Mouse (Mus musculus) lung, adult 2 months (tissue): Measurements from ENCODE around the gene Med20. TPM values are rescaled to one million over a fixed set of nuclear protein-coding genes. Genes with fewer than 3 reads are reported as not detected.
A peak's percentile ranks its signal among the peaks of the same experiment; 100 is the strongest.

ENCODE experiments used
- DNase-seq: peaks from one replicate; pipeline ENCODE4 v3.0.0; 2022
- H3K4me1 ChIP-seq: fragments of 200-500 bp; 2 replicates; pipeline ENCODE4 v1.6.1; 2011; ENCODE audit warnings: low read length; ENCODE audit not compliant: control insufficient read depth, insufficient read depth
- H3K4me3 ChIP-seq: fragments of 200-500 bp; replicated peaks from 2 replicates; pipeline ENCODE3; 2011; ENCODE audit warnings: low read depth, mild to moderate bottlenecking, control low read depth, low read length; ENCODE audit errors: extremely low read depth
- CTCF ChIP-seq: fragments of 200-500 bp; IDR thresholded peaks from 2 replicates; pipeline ENCODE4 v1.5.1; 2011; ENCODE audit warnings: mild to moderate bottlenecking, low read length, control low read depth; ENCODE audit not compliant: insufficient read depth
- POLR2A ChIP-seq: fragments of 200-500 bp; IDR thresholded peaks from 2 replicates; pipeline ENCODE4 v1.6.1; 2011; ENCODE audit warnings: low read depth, mild to moderate bottlenecking, control low read depth, low read length, borderline replicate concordance; ENCODE audit errors: extremely low read depth
- WGBS: fragments of 180-500 bp; shearing (Covaris S2); methylation state at CpG from one replicate; pipeline ENCODE4 v1.1.7; 2018; 5-methylcytosine and 5-hydroxymethylcytosine counted together
- polyA plus RNA-seq: library from polyadenylated mRNA; depleted of rRNA; stranded (reverse); fragments of >200 nt; gene quantifications from 2 replicates; pipeline ENCODE4 v1.2.3, GENCODE M21; 2012

Gene Med20
- polyA plus RNA-seq, 1 experiment: 27.3 TPM

DNA sequence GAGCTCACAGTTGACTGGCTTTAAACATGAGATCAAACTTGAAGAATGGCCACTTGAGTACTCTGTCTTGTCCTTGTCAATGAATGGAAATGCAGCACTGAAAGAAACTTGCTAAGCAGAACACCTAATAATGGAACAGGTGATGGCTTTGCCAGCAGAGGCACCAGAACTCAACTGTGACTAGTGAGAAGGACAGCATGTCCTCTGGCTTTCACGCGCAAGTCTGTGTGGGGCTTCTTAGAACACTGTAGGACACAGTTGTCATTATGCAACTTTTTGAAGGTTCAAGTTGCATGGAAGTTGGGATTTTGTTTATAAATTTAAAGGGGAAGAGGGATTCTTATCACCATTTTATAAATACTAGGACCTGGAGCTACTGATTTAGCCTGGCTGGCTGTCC is 13.7 kb downstream of the Med20 start:
- Histone ChIP-seq H3K4me1 (peaks cover 4% of the 10 kb centered on the region; the same call in 1 of the 2 replicates), H3K4me3 (no peak overlapping the region)
- DNase-seq: no peak
- no peak for TF ChIP-seq POLR2A
- no peak for TF ChIP-seq CTCF
- WGBS: 92% methylated on average over 2 of the region's 2 CpGs

- peaks cover 7% of the 10 kb centered on the region; the same call in 1 of the 2 replicates for H3K4me1 ChIP-seq
- TF ChIP-seq CTCF: no peak
- TF ChIP-seq POLR2A: no peak
- 79% methylated on average over 5 of the region's 5 CpGs for WGBS
- DNase-seq: no peak
- H3K4me3 ChIP-seq: no peak overlapping the region
Observed at GRCm38 (mm10) chr17:47626031-47626430, 14.6 kb downstream of the Med20 start.

GRCm38 (mm10) chr17:47627791-47628190 is 16.4 kb downstream of the Med20 start:
- TF ChIP-seq CTCF (no peak), POLR2A (no peak)
- peaks cover 7% of the 10 kb centered on the region; the same call in 1 of the 2 replicates for H3K4me1 ChIP-seq
- DNase-seq: no peak
- no peak overlapping the region for H3K4me3 ChIP-seq
- WGBS: 68% methylated on average over 2 of the region's 2 CpGs

DNA sequence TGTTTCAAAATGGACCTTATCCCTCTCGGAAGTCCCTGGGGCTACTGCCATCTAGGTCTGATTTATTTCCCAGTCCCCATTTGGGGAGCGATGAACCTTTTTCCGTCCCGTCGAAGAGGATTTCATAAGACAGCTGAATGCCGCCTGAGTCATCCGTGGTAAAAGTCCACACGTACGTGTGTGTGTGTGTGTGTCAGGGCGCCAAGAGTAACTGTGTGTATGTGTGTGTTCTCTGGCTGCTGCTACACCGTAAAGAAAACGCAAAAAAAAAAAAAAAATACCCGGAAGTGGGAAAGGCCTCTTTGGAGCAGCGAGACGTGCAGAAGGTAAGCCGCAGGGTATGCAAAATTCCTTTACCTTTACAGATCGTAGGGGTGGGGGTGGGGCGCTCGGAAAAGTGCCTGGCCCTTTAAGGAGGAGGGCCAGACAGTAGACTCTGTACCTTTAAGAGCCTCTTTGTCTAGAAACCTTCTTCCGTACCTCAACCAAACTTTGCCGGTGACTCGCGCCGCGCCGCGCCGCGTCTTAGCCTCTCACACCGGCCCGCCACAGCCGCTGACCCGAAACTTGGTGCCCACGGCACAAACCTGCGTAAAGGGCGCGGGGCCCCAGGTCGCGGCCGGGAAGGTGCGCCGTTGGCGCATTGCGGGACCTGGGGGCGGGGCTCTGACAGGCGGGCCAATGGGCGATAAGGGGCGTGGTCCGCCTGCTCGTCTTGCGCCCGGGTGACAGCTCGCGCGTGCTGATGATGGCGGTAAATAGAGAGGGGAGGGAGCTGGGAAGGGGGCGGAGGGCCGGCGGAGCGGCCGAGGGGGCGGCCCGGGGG is 17.7 kb downstream of the Med20 start:
- TF ChIP-seq POLR2A: 0 out of 2 replicates have a peak, but pooled peaks have one; percentile 8
- TF ChIP-seq CTCF: no peak
- Histone ChIP-seq H3K4me1 (peaks cover 7% of the 10 kb centered on the region; the same call in 1 of the 2 replicates), H3K4me3 (peak overlapping the region; percentile 92)
- under 1% methylated on average over 63 of the region's 63 CpGs for WGBS
- DNase-seq: peak; percentile 93

DNA sequence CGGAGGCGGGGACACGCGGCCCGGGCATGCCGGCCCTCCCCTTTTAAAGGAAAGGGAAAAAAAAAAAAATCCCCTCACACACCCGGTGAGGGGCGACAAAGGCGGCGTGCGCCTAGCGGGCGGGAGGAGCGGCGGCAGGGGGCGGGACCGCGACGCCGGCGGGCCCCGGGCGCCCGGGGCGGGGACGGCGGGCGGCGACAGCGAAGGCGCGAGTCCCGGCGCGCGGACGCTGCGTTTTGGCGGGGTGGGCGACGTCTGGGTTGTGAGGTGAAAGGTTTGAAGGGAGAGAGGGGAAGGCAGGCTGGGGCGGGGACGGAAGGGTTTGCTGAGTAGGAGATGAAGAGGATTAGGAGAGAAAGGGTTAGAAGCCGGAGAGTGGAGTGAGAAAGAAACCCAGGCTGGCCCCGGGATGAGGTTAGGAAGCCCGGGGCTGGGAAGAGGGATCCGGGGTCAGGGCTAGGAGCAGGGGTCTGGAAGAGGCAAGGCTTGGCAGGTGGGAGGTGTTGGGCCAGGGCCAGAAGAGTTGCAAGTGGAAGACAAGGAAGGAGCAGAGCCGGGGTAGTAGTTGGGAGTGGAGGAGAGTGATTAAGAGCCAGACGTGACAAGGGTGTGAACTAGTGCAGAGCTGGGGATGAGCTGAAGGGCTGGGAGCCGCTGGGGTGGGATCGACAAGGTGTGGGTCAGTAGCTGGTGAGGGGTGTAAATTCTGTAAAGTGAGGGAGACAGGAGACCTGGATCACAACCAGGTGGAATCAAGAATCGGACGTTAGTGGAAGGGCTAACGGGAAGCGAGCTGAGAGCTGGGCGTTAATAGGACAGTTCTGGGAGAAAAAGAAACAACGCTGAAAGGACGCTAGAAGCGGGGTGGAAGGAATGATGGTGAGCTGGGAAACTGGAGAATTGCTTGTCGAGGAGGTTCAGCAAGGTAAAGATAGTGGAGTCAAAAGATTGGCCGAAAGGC is 18.6 kb downstream of the Med20 start:
- DNase-seq: peak; percentile 44
- Histone ChIP-seq H3K4me3 (peak overlapping the region; percentile 92), H3K4me1 (peaks cover 7% of the 10 kb centered on the region; the same call in 1 of the 2 replicates)
- under 1% methylated on average over 61 of the region's 61 CpGs for WGBS
- no peak for TF ChIP-seq CTCF
- no peak for TF ChIP-seq POLR2A

GRCm38 (mm10) chr17:47630678-47631065 is 19.3 kb downstream of the Med20 start, which contains the start of gene Usp49:
Gene Usp49 (plus strand): TSS chr17:47630690.
- 2% methylated on average over 3 of the region's 3 CpGs for WGBS
- no peak for DNase-seq
- peaks cover 7% of the 10 kb centered on the region; the same call in 1 of the 2 replicates for H3K4me1 ChIP-seq
- H3K4me3 ChIP-seq: peak within 1 kb of the TSS; percentile 92
- TF ChIP-seq POLR2A (no peak), CTCF (no peak)

GRCm38 (mm10) chr17:47632181-47632840 is 20.9 kb downstream of the Med20 start:
- H3K4me1 ChIP-seq: peaks cover 7% of the 10 kb centered on the region; the same call in 1 of the 2 replicates
- DNase-seq: no peak
- no peak overlapping the region for H3K4me3 ChIP-seq
- 69% methylated on average over 4 of the region's 4 CpGs for WGBS
- TF ChIP-seq CTCF (no peak), POLR2A (no peak)

- no peak for DNase-seq
- TF ChIP-seq CTCF (no peak), POLR2A (no peak)
- Histone ChIP-seq H3K4me3 (no peak overlapping the region), H3K4me1 (0 out of 2 replicates have a peak, but pooled peaks cover 3% of the 10 kb centered on the region)
- WGBS: 75% methylated on average over 7 of the region's 7 CpGs
Observed at GRCm38 (mm10) chr17:47633999-47634770, 22.8 kb downstream of the Med20 start.

- WGBS: 83% methylated on average over 2 of the region's 2 CpGs
- Histone ChIP-seq H3K4me1 (no peaks in the 10 kb centered on the region), H3K4me3 (no peak overlapping the region)
- no peak for DNase-seq
- TF ChIP-seq POLR2A (no peak), CTCF (no peak)
Observed at GRCm38 (mm10) chr17:47642992-47643391, 31.6 kb downstream of the Med20 start.
